Mouse (Mus musculus) G1E (cell line): ENCODE results near the gene Ablim2. TPM values are rescaled to one million over a fixed set of nuclear protein-coding genes. Genes with fewer than 3 reads are reported as not detected.

Source experiments
- ATAC-seq: 2 replicates; pipeline ENCODE4 v1.8.0; 2016; ENCODE audit warnings: mild to moderate bottlenecking; ENCODE audit not compliant: insufficient number of reproducible peaks, poor library complexity, low FRiP score, severe bottlenecking; ENCODE audit errors: extremely low read depth
- DNase-seq: peaks from one replicate; pipeline ENCODE4 v3.0.0; 2012; ENCODE audit warnings: low spot score
- H3K27me3 ChIP-seq: 2 replicates; pipeline ENCODE4 v1.6.1; 2012; ENCODE audit warnings: mild to moderate bottlenecking, low read length, inconsistent platforms; ENCODE audit not compliant: insufficient read depth
- H3K36me3 ChIP-seq: replicated peaks from 2 replicates; pipeline ENCODE3; 2012; ENCODE audit warnings: mild to moderate bottlenecking, inconsistent platforms
- H3K4me1 ChIP-seq: 2 replicates; pipeline ENCODE4 v1.6.1; 2012; ENCODE audit warnings: low read depth, low read length, inconsistent platforms, mixed read lengths; ENCODE audit not compliant: insufficient read depth
- H3K4me3 ChIP-seq: 2 replicates; pipeline ENCODE4 v1.5.1; 2012; ENCODE audit warnings: low read depth, mild to moderate bottlenecking, inconsistent platforms, low read length, moderate library complexity, mixed read lengths
- H3K9me3 ChIP-seq: replicated peaks from 2 replicates; pipeline ENCODE4 v1.6.1; 2012; ENCODE audit warnings: inconsistent platforms
- CTCF ChIP-seq: IDR thresholded peaks from 2 replicates; pipeline ENCODE4 v1.5.1; 2012; ENCODE audit warnings: low read depth, low read length, inconsistent platforms, mixed read lengths
- GATA1 ChIP-seq: IDR thresholded peaks from 2 replicates; pipeline ENCODE4 v1.6.1; 2012; ENCODE audit warnings: borderline replicate concordance, low read length, inconsistent platforms, mixed read lengths
- GATA2 ChIP-seq: IDR thresholded peaks from 2 replicates; pipeline ENCODE4 v1.6.1; 2012; ENCODE audit warnings: low read depth, low read length, inconsistent platforms, borderline replicate concordance
- POLR2AphosphoS5 ChIP-seq: IDR thresholded peaks from 2 replicates; pipeline ENCODE4 v1.6.1; 2012; ENCODE audit warnings: low read depth, low read length, inconsistent platforms; ENCODE audit not compliant: insufficient replicate concordance
- TAL1 ChIP-seq: conservative IDR thresholded peaks from 2 replicates; pipeline ENCODE4 v1.6.1; 2012; ENCODE audit warnings: low read depth, low read length, inconsistent platforms, mixed read lengths
- polyA plus RNA-seq: library from polyadenylated mRNA; stranded (reverse); fragments of >175 nt; gene quantifications from 2 replicates; pipeline ENCODE4 v1.2.3, GENCODE M21; 2012
- total RNA-seq, 2 experiments: library from RNA; stranded (forward) in 1 of 2; stranded (reverse) in 1 of 2; fragments of 200-1000 nt in 1 of 2; fragments of >200 nt in 1 of 2; fragmentation: Nextera tagmentation in 1 of 2; gene quantifications; 2 replicates each; pipeline ENCODE4 v1.2.3; 2014 to 2017

Ablim2 gene
- total and polyA plus RNA-seq, 3 experiments: 0.16 TPM; not detected in 2

- H3K9me3 ChIP-seq: no peaks in the 10 kb centered on the region
Measured at GRCm38 (mm10) chr5:35787847-35788246, 30.2 kb downstream of the Ablim2 start.

GRCm38 (mm10) chr5:35788719-35789118, 31.0 kb downstream of the Ablim2 start:
- no peaks in the 10 kb centered on the region for H3K36me3 ChIP-seq
- H3K4me1 ChIP-seq: 0 out of 2 replicates have a peak, but pooled peaks cover 2% of the 10 kb centered on the region
- ATAC-seq: no peak
- TF ChIP-seq GATA1 (no peak), GATA2 (no peak), CTCF (no peak), POLR2AphosphoS5 (no peak)
- no peaks in the 10 kb centered on the region for H3K9me3 ChIP-seq
- H3K27me3 ChIP-seq: no peaks in the 10 kb centered on the region
- no peak for DNase-seq
- no peak overlapping the region for H3K4me3 ChIP-seq

More at GRCm38 (mm10) chr5:35787847-35788246, 30.2 kb downstream of the Ablim2 start:
- Histone ChIP-seq H3K27me3 (no peaks in the 10 kb centered on the region), H3K36me3 (no peaks in the 10 kb centered on the region), H3K4me1 (0 out of 2 replicates have a peak, but pooled peaks cover 2% of the 10 kb centered on the region), H3K4me3 (no peak overlapping the region)
- ATAC-seq (no peak), DNase-seq (no peak)
- TF ChIP-seq POLR2AphosphoS5 (no peak), CTCF (no peak), GATA2 (no peak), TAL1 (no peak), GATA1 (no peak)

GRCm38 (mm10) chr5:35789697-35790096, 32.0 kb downstream of the Ablim2 start:
- no peak overlapping the region for H3K4me3 ChIP-seq
- no peak for ATAC-seq
- no peaks in the 10 kb centered on the region for H3K27me3 ChIP-seq
- no peaks in the 10 kb centered on the region for H3K9me3 ChIP-seq
- DNase-seq: no peak
- H3K36me3 ChIP-seq: no peaks in the 10 kb centered on the region
- H3K4me1 ChIP-seq: no peaks in the 10 kb centered on the region
- TF ChIP-seq TAL1 (no peak), GATA1 (no peak), CTCF (no peak), GATA2 (no peak), POLR2AphosphoS5 (no peak)

- Histone ChIP-seq H3K9me3 (no peaks in the 10 kb centered on the region), H3K27me3 (no peaks in the 10 kb centered on the region), H3K4me1 (no peaks in the 10 kb centered on the region), H3K36me3 (no peaks in the 10 kb centered on the region), H3K4me3 (no peak overlapping the region)
- TF ChIP-seq CTCF (no peak), GATA1 (no peak), GATA2 (no peak), POLR2AphosphoS5 (no peak), TAL1 (no peak)
- DNase-seq (no peak), ATAC-seq (no peak)
Measured at GRCm38 (mm10) chr5:35790387-35791065, 32.8 kb downstream of the Ablim2 start.

GRCm38 (mm10) chr5:35793971-35794370, 36.3 kb downstream of the Ablim2 start:
- Histone ChIP-seq H3K4me1 (no peaks in the 10 kb centered on the region), H3K27me3 (peaks cover 2% of the 10 kb centered on the region; the same call in 1 of the 2 replicates), H3K4me3 (no peak overlapping the region), H3K36me3 (no peaks in the 10 kb centered on the region), H3K9me3 (no peaks in the 10 kb centered on the region)
- no peak for ATAC-seq
- no peak for DNase-seq
- TF ChIP-seq CTCF: no peak
- TF ChIP-seq TAL1: no peak
- TF ChIP-seq GATA2: no peak
- no peak for TF ChIP-seq POLR2AphosphoS5
- no peak for TF ChIP-seq GATA1

- DNase-seq (no peak), ATAC-seq (no peak)
- H3K9me3 ChIP-seq: no peaks in the 10 kb centered on the region
- no peak overlapping the region for H3K4me3 ChIP-seq
- TF ChIP-seq GATA1: no peak
- no peak for TF ChIP-seq GATA2
- no peak for TF ChIP-seq POLR2AphosphoS5
- no peak for TF ChIP-seq CTCF
- no peak for TF ChIP-seq TAL1
- no peaks in the 10 kb centered on the region for H3K36me3 ChIP-seq
- H3K4me1 ChIP-seq: no peaks in the 10 kb centered on the region
- peaks cover 2% of the 10 kb centered on the region; the same call in 1 of the 2 replicates for H3K27me3 ChIP-seq
Measured at GRCm38 (mm10) chr5:35794942-35795341, 37.3 kb downstream of the Ablim2 start.
